Mouse (Mus musculus): ENCODE results near the gene Gm45753.
A peak's percentile ranks its signal among the peaks of the same experiment; 100 is the strongest.
"Not testable (repeated sequence)": the region's sequence is repeated elsewhere in the genome, so short reads cannot be mapped to it uniquely, and the experiment has no call there.

Gm45753 gene

GRCm38 (mm10) chr8:45308366-45308765 is at the start of gene Gm45753:
TSS of gene Gm45753 (minus strand) at chr8:45308466.
- no peak for DNase-seq

DNA sequence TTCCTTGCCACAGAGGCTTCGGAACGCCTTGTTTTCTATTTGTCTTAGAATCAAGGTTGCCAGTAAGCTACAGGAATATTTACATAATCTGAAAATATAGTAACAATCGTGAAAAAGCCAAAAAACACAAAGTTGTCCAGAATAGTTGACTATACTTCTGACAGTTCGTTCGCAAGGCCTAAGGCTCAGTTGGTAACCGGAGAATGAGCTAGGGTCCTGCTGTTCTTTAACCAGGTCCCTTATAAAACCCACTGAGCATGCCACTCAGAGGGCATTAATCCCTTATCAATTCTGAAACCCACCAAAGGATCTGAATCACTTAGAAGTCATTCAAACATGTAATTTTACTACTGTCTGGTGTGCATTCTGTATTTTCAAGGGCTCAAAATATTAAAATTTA is 47.5 kb upstream of the Gm45753 start:
- no peak for DNase-seq

DNA sequence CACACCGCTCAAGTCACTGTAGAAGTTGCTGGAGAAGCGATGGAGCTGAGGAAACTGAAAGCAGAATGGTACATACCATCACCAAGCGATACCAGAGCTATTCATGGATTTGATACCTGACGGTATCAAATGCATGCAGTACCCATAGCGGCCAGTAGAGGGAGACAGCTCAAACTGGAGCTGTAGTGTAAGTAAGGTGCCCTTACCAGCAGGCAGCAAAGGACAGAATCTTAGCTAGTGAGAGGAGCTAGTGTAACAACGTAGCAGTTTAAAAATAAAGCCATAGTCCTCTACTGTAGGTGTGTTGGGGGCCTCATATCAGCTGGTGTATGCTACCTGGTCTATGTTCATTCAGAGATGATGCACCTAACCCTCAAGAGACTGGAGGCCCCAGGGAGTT is 36.8 kb upstream of the Gm45753 start:
- DNase-seq, result peak; percentile 74 to 75

DNA sequence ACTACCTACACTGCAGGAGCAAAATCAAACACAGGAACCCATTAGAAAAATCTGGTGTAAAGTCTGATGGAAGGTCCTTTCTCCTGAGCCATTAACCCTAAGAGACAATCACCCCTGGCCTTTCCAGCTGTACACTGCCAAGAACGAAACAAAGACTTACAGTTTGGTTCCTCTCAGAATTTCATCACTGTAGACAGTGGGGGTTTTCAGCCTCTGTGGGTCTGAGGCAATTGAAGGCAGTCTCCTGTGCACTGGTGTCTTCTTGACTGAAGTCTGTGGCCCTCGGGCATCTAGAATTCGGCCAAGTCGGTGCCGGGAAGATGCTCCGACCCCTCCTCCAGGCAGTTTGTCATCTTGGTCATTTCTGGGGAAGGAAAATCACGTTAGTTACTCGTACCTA is 36.0 kb upstream of the Gm45753 start:
- no peak for DNase-seq

GRCm38 (mm10) chr8:45341630-45342628 is 33.7 kb upstream of the Gm45753 start:
- no peak for DNase-seq

DNA sequence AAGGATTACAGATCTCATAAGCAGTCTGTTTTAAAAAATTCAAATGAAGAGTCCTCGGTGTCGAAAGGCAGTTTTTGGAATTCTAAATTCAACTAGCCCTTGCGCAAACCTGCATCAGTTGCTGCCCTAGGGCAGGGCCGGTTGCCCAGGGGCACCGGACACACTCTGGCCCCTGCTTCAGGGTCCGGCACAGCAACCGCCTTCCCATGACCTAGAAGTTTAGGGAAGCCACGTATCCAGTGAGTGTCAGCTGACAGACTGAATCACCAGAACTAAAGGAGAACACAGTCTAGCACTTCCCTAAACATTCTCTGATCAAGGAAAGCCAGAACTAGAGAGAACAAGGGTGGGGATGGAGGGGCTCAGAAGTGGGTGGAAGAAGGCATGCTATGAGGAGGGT is 25.2 kb upstream of the Gm45753 start:
- peak in 1 of 2 experiments; percentile 17 for DNase-seq

GRCm38 (mm10) chr8:45332685-45333409 is 24.6 kb upstream of the Gm45753 start, which contains the start of gene Cyp4v3:
TSS of gene Cyp4v3 (minus strand) at chr8:45333216.
- DNase-seq, result peak; percentile 74 to 75

DNA sequence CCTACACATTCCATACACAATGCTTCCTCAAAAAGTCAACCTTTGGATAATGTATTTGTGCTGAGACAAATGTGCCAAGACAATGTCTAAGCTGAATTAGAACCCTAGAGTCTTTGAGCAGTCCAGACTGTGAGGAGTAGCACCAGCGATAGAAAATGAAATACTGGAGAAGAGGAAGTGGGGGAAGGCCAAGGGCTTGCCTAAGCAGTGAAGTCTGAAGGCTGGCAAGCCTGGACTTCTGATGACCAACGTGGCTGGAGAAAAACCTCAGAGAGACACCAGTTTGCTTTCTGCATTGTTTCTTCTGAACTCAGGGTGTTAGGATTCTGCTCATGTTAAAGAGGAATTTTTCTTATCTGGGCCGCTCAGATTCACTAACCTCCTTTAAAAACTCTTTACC is 22.6 kb upstream of the Gm45753 start:
- DNase-seq, result peak in 1 of 2 experiments; percentile 3

- DNase-seq, result no peak
These were observed 21.1 kb upstream of the Gm45753 start for GRCm38 (mm10) chr8:45329206-45329980.

DNA sequence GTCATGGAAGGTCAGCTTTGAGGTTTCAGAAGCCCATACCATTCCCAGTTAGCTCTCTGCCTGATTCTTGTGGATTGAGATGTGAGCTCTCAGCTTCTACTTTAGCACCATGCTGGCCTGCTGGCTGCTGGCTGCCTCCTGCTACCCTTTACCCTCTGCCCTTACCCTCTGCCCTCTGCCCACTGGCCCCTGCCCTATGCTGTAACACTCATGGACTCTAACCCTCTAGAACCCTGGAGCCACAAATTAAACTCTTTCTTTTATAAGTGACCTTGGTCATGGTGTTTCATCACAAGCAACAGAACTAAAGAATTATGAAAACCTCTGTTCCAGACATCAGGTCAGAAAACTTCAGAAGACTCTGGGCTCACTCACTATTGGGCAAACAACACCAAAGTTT is 18.8 kb upstream of the Gm45753 start:
- DNase-seq, result not testable (repeated sequence)

- no peak for DNase-seq
These were observed 15.9 kb upstream of the Gm45753 start for GRCm38 (mm10) chr8:45324151-45324550.

DNA sequence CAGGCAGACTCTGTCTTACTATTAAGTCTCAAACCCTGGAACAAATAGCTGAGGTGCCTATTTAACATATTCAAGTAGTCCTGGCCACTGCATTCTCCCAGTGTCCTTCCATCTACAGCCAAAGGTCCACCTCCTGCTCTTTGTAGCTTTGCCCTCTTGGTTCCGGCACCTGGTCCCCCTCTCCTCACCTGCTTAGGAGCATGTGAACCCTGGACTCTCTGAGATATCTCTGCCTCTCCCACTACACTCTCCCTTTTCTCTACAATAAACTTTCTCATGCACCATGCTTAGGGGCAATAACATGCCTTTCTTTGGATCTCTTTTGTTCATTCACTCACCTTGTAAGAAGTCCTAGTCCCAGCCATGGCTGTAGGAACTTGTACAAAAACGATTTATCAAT is 13.1 kb upstream of the Gm45753 start:
- no peak for DNase-seq

GRCm38 (mm10) chr8:45320930-45321329 is 12.7 kb upstream of the Gm45753 start:
- no peak for DNase-seq

- no peak for DNase-seq
These were observed 2.7 kb upstream of the Gm45753 start for GRCm38 (mm10) chr8:45310967-45311366.

- DNase-seq, result no peak
These were observed 2.8 kb downstream of the Gm45753 start for GRCm38 (mm10) chr8:45305479-45305878.

DNA sequence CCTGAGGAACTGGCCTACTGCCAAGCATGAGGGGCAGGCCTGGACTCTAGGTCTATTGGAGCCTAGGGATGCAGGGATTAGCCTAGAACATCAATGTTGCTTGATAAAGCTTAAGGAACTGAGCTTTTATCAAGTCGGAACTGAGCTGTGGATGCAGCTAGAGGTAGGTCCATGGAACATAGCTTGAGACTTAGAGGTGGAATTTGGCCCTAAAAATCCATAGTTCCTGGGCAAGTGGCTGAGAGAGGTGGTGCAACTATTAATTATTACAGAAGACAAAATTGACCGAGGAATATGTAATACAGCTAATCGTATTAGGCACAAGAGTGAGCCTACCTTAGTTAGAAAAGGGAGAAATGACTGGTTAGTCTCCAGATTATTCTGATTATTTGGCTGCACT is 3.9 kb downstream of the Gm45753 start:
- no peak for DNase-seq

DNA sequence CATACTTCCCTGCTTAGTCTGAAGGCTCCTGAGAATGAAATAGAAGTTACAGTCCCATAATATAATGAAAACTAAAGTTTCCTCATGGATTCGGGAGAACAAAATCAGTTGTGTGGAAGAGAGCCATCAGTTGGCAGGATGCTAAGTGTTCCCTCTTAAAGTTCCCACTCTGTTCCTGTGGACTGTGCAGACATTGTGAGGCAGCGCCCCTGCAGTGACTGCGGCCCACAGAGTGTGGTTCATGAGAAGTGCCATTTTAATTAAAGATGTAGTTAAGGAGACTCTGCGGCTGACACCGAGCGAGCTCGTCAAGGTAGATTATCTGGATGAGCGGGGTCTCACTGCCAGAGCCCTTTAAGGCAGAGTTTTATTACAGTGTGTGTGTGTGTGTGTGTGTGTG is 5.9 kb downstream of the Gm45753 start:
- no peak for DNase-seq

DNA sequence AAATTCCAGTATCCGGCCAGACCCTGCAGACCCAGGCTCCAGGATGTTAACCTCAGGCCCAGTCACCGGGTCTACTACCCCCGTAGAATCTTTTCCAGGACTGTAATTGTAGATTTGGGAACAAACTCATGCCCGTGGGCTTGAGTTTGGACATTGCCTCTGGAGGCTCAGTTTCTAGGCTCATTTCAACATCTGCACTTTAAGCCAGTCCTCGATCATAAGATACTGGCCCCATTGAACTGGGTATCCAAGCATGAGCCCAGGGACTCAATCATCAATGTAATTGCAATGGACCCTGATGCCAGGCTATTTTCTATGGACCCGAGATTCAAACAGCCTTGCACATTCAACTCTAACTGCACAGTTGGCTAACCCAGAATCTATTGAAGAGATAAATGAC is 13.0 kb downstream of the Gm45753 start:
- no peak for DNase-seq

GRCm38 (mm10) chr8:45294687-45295086 is 13.6 kb downstream of the Gm45753 start, which contains the start of gene Klkb1:
TSS of gene Klkb1 (minus strand) at chr8:45294859.
- no peak for DNase-seq

DNA sequence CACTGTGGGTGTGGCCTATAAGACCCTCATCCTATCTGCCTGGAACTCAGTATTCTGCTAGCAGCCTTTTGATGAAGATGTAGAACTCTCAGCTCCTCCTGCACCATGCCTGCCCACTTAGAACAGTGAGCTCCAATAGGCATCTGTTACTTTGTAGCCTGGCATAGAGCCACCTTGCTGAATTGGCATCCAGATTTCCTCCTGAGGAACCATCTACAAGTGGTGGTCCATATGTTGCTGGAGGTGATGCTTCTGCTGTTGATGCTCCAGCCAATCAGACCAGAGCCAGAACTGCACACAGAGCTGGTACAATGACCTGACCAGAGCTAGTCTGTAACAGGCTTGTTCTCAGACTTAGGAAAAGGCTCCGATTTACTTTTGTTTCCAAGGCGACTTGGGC is 16.5 kb downstream of the Gm45753 start:
- DNase-seq, result no peak

DNA sequence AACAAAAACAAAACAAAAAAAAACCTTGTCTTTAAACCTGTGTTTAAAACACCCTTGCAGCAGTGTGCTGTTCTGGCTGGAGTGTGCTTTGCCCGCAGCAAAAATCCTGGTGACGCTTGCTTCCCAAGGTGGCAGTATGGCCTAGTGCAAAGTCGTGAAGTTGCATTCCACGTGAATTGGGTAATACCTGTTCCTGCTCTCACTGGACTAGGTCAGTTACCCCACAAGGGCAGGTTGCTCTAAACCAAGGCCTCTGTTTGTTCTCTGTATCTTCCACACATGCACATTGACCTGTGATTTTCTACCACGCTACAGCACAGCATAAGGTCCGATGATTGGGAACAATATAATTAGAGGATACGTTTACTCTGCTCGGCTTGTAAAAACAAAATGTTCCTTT is 26.6 kb downstream of the Gm45753 start:
- no peak for DNase-seq

DNA sequence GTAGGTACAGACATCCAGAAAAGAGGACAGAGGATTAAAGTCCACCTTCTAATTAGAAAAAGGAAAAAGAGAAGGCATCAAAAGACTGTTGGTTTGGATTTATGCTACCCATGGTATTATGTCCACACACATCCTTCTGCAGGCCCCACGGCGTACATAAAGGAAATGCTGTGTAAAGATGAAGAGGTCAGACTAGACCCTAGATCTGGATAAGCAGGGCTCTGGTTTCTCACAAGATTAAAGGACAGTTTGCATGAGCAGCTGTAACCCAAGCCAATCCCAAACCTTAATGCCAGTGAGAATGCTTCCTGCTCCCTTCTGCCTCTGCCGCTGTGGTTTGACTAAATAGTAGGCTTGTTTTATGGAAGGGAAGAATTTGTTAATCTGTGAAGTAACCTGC is 30.8 kb downstream of the Gm45753 start:
- DNase-seq, result no peak

- DNase-seq, result no peak
These were observed 33.9 kb downstream of the Gm45753 start for GRCm38 (mm10) chr8:45274317-45274716.

Measured in B cell, adult 2 months (primary cell).